Mouse (Mus musculus): ENCODE measurements around the gene Eif2s3x. TPM values are rescaled to one million over a fixed set of nuclear protein-coding genes. Genes with fewer than 3 reads are reported as not detected.
"Not testable (repeated sequence)": the region's sequence is repeated elsewhere in the genome, so short reads cannot be mapped to it uniquely, and the experiment has no call there.

The Eif2s3x gene
- polyA plus RNA-seq, 1 experiment from 2014 or later = 122 TPM

DNA sequence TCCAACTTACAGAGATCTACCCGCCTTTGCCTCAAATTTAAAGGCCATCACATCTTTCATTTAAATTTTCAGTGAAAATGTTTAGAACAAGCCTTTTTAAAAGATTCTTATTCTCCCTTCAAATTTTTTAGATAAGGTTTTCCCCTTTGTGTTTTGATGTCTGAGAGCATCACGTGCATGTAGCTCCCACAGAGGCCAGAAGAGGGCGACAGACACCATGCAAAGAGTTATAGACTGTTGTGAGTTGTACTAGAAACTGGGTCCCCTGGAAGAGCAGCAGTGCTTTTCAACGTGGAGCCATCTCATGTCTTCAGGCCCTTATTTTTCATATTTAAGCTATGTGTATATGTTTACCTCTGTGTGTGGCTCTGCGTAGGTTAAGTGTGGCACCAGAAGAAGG lies 14.9 kb downstream of the Eif2s3x start:
- Histone ChIP-seq H3K9me3 (ENCODE audit: control insufficient read depth, low read length) (no peaks in the 10 kb centered on the region), H3K4me3 (ENCODE audit: low read depth, low read length) (no peak overlapping the region), H3K36me3 (ENCODE audit: control insufficient read depth, insufficient read depth, low read length) (peaks cover 38% of the 10 kb centered on the region), H3K27me3 (ENCODE audit: control insufficient read depth, insufficient read depth, low read length) (no peaks in the 10 kb centered on the region), H3K4me1 (ENCODE audit: control insufficient read depth, insufficient read depth, low read length) (no peaks in the 10 kb centered on the region), H3K4me2 (ENCODE audit: low read depth, low read length) (no peak overlapping the region), H3K27ac (ENCODE audit: low read depth, low read length) (no peak overlapping the region), H3K9ac (replicated peaks; ENCODE audit: low read depth, low read length) (no peak overlapping the region)
- ATAC-seq (ENCODE audit: low read depth) = no peak
- WGBS = 86% methylated on average over 5 of the region's 5 CpGs

DNA sequence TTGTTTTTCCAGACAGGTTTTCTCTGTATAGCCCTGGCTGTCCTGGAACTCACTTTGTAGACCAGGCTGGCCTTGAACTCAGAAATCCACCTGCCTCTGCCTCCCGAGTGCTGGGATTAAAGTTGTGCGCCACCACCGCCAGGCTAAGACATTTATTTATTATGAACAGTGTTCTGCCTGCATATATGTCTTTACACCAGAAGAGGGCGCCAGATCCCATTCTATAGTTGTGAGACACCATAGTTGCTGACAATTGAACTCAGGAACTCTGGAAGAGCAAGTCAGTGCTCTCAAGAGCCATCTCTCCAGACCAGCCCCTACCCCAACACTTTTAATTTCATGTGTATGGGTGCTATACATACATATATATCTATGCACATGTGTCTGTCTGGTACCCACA lies 18.8 kb downstream of the Eif2s3x start:
- not testable (repeated sequence) for H3K4me1 ChIP-seq (ENCODE audit: control insufficient read depth, insufficient read depth, low read length); H3K27ac ChIP-seq (ENCODE audit: low read depth, low read length); ATAC-seq (ENCODE audit: low read depth); H3K9ac ChIP-seq (replicated peaks; ENCODE audit: low read depth, low read length); H3K27me3 ChIP-seq (ENCODE audit: control insufficient read depth, insufficient read depth, low read length); H3K4me2 ChIP-seq (ENCODE audit: low read depth, low read length); H3K4me3 ChIP-seq (ENCODE audit: low read depth, low read length); H3K9me3 ChIP-seq (ENCODE audit: control insufficient read depth, low read length)
- 68% methylated on average over 4 of the region's 4 CpGs for WGBS
- peaks cover 25% of the 10 kb centered on the region for H3K36me3 ChIP-seq (ENCODE audit: control insufficient read depth, insufficient read depth, low read length)

DNA sequence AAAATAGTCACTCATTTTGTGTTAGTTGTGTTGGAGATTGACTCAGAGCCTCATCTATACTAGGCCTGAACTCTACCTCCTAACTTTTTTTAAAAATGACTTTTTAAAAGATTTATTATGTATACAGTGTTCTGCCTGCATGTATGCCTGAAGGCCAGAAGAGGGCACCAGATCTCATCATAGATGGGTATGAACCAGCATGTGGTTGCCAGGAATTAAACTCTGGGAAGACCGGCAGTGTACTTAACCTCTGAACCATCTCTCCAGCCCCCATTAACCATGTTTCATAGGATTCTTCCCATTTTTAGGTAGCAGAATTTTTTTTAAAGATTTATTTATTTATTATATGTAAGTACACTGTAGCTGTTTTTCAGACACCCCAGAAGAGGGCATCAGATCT lies 27.5 kb downstream of the Eif2s3x start:
- Histone ChIP-seq H3K4me2 (ENCODE audit: low read depth, low read length) (no peak overlapping the region), H3K27me3 (ENCODE audit: control insufficient read depth, insufficient read depth, low read length) (0 out of 2 replicates have a peak, but pooled peaks cover 2% of the 10 kb centered on the region), H3K9me3 (ENCODE audit: control insufficient read depth, low read length) (no peaks in the 10 kb centered on the region), H3K27ac (ENCODE audit: low read depth, low read length) (no peak overlapping the region), H3K9ac (replicated peaks; ENCODE audit: low read depth, low read length) (no peak overlapping the region), H3K4me1 (ENCODE audit: control insufficient read depth, insufficient read depth, low read length) (no peaks in the 10 kb centered on the region), H3K36me3 (ENCODE audit: control insufficient read depth, insufficient read depth, low read length) (no peaks in the 10 kb centered on the region), H3K4me3 (ENCODE audit: low read depth, low read length) (no peak overlapping the region)
- WGBS = 65% methylated on average over 1 of the region's 1 CpGs
- no peak for ATAC-seq (ENCODE audit: low read depth)

DNA sequence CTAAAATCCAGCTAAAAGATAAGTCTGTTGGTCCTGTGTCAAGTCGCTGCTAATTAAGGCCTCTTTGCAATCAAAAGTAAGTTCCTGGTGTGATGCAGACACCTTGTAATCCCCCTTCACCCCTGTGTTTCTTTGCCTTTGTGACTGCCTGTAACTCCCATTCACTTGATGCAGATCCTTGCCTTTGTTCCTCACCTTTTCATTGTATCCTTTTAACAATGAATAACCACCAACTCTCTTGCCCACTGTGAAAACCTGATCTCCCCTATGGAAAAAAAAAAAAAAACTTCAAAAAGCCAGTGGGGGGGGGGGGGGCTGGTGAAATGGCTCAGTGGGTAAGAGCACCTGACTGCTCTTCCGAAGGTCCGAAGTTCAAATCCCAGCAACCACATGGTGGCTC lies 28.8 kb downstream of the Eif2s3x start:
- H3K27me3 ChIP-seq (ENCODE audit: control insufficient read depth, insufficient read depth, low read length) = 0 out of 2 replicates have a peak, but pooled peaks cover 2% of the 10 kb centered on the region
- H3K9ac ChIP-seq (replicated peaks; ENCODE audit: low read depth, low read length) = no peak overlapping the region
- H3K4me3 ChIP-seq (ENCODE audit: low read depth, low read length) = no peak overlapping the region
- no peak for ATAC-seq (ENCODE audit: low read depth)
- WGBS = 56% methylated on average over 3 of the region's 3 CpGs
- no peaks in the 10 kb centered on the region for H3K4me1 ChIP-seq (ENCODE audit: control insufficient read depth, insufficient read depth, low read length)
- H3K9me3 ChIP-seq (ENCODE audit: control insufficient read depth, low read length) = no peaks in the 10 kb centered on the region
- no peak overlapping the region for H3K4me2 ChIP-seq (ENCODE audit: low read depth, low read length)
- no peak overlapping the region for H3K27ac ChIP-seq (ENCODE audit: low read depth, low read length)
- H3K36me3 ChIP-seq (ENCODE audit: control insufficient read depth, insufficient read depth, low read length) = no peaks in the 10 kb centered on the region

DNA sequence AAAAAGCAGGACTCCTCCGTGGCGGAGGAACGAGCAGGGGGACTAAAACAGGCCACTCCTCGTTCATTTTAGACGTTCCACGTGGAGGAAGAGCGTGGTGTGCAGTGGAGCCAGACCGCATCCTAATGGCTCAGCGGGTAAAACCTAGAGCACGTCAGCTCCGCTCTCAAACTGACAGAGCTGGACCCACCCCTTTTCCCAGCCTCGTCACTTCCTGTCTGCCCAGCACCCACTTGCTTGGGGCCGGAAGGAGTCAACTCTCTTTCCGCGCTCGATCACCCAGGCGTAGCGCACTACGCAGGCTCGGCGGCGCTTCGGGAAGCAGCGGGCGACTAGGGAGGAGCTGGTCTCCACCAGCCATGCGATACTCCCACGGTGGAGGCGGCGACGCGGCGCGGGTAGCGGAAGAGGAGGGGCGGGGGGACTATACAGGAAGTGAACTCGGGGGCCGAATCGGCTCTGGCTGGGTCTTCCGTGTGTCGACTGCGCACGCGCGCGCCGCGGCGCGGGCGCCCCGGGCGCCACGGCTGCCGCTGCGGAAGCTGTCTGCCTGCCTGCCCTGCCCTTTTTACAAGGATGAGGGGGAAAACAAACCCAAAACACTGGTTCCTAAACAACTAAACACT lies 34.8 kb downstream of the Eif2s3x start:
- ATAC-seq (ENCODE audit: low read depth) = peak; percentile 100
- peak overlapping the region; percentile 45 for H3K4me2 ChIP-seq (ENCODE audit: low read depth, low read length)
- 0 out of 2 replicates have a peak, but pooled peaks cover 3% of the 10 kb centered on the region for H3K27me3 ChIP-seq (ENCODE audit: control insufficient read depth, insufficient read depth, low read length)
- H3K4me3 ChIP-seq (ENCODE audit: low read depth, low read length) = peak overlapping the region; percentile 41
- H3K27ac ChIP-seq (ENCODE audit: low read depth, low read length) = peak overlapping the region; percentile 95
- no peaks in the 10 kb centered on the region for H3K9me3 ChIP-seq (ENCODE audit: control insufficient read depth, low read length)
- under 1% methylated on average over 38 of the region's 55 CpGs for WGBS
- H3K36me3 ChIP-seq (ENCODE audit: control insufficient read depth, insufficient read depth, low read length) = no peaks in the 10 kb centered on the region
- no peaks in the 10 kb centered on the region for H3K4me1 ChIP-seq (ENCODE audit: control insufficient read depth, insufficient read depth, low read length)
- peak overlapping the region; percentile 47 for H3K9ac ChIP-seq (replicated peaks; ENCODE audit: low read depth, low read length)

DNA sequence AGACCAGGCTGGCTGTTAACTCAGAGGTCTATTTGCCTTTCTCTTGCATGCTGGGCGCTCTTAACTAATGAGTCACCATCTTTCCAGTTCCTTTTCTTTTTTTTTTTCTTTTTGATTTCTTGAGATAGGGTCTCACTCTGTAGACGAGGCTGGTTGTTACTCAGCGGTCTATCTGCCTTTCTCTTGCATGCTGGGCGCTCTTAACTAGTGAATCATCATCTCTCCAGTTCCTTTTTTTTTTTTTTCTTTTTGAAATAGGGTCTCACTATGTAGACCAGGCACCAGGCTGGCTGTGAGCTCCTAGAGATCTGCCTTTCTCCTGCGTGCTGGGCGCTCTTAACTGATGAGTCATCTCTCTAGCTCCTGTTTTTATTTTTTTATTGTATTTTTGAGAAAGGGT lies 43.3 kb downstream of the Eif2s3x start:
- WGBS = 87% methylated on average over 6 of the region's 6 CpGs

DNA sequence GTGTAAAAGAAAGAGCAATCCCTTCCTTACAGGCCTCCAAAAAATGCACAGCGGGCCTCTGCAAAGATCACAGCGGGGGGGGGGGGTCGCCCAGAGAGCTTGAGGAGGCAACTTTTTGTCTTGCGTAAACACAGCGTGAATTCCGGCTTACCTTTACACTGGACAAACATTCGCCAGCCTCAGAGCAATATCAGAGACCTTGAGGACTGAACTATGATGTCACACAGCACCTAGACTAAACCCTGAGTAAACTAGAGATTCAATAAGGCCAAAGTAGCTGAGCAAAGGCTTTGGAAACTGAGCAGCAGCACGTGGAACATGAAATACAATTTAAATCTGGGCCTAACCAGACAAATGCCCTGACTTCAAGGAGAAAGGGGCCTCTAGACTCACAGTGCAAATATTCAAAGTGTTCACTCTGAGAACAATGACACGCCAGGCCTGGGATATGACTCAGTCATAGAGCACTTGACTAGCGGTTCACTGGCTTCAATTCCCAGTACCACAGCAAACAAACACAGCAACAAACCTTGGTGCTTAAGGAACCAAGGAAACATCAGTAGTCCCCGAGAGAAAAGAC lies 60.3 kb downstream of the Eif2s3x start:
- H3K4me2 ChIP-seq (ENCODE audit: low read depth, low read length) = no peak overlapping the region
- no peak overlapping the region for H3K4me3 ChIP-seq (ENCODE audit: low read depth, low read length)
- WGBS = 26% methylated on average over 11 of the region's 11 CpGs
- ATAC-seq (ENCODE audit: low read depth) = no peak
- H3K9me3 ChIP-seq (ENCODE audit: control insufficient read depth, low read length) = no peaks in the 10 kb centered on the region
- no peak overlapping the region for H3K27ac ChIP-seq (ENCODE audit: low read depth, low read length)
- H3K9ac ChIP-seq (replicated peaks; ENCODE audit: low read depth, low read length) = no peak overlapping the region
- no peaks in the 10 kb centered on the region for H3K36me3 ChIP-seq (ENCODE audit: control insufficient read depth, insufficient read depth, low read length)
- H3K27me3 ChIP-seq (ENCODE audit: control insufficient read depth, insufficient read depth, low read length) = peaks cover 4% of the 10 kb centered on the region; the same call in 1 of the 2 replicates
- no peaks in the 10 kb centered on the region for H3K4me1 ChIP-seq (ENCODE audit: control insufficient read depth, insufficient read depth, low read length)

More for the DNA sequence above, 43.3 kb downstream of the Eif2s3x start:
- Histone ChIP-seq H3K27me3 (ENCODE audit: control insufficient read depth, insufficient read depth, low read length) (0 out of 2 replicates have a peak, but pooled peaks cover 5% of the 10 kb centered on the region), H3K4me2 (ENCODE audit: low read depth, low read length) (no peak overlapping the region), H3K27ac (ENCODE audit: low read depth, low read length) (no peak overlapping the region), H3K4me3 (ENCODE audit: low read depth, low read length) (no peak overlapping the region), H3K9me3 (ENCODE audit: control insufficient read depth, low read length) (no peaks in the 10 kb centered on the region), H3K4me1 (ENCODE audit: control insufficient read depth, insufficient read depth, low read length) (no peaks in the 10 kb centered on the region), H3K9ac (replicated peaks; ENCODE audit: low read depth, low read length) (no peak overlapping the region), H3K36me3 (ENCODE audit: control insufficient read depth, insufficient read depth, low read length) (no peaks in the 10 kb centered on the region)
- ATAC-seq (ENCODE audit: low read depth) = no peak

DNA sequence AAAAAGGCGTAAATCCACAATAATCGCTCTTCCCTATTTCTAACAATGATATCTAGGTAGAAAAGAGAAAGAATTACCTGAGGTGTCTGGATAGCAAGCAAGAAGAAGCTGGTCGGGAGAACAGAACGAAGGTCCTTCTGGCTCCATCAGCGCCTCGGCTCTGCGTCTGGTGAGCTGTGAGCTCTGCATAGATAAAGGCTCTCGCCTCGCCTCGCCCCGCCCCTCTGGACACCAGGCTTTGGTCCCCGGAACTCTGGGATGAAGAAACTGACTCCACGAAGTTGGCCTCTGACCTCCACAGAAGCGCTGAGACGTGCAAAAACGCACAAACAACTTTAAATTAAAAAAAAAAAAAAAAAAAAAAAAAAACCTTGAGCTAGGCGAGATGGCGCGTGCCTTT lies 62.2 kb downstream of the Eif2s3x start:
- Histone ChIP-seq H3K27me3 (ENCODE audit: control insufficient read depth, insufficient read depth, low read length) (peaks cover 9% of the 10 kb centered on the region; the same call in 1 of the 2 replicates), H3K36me3 (ENCODE audit: control insufficient read depth, insufficient read depth, low read length) (no peaks in the 10 kb centered on the region), H3K4me1 (ENCODE audit: control insufficient read depth, insufficient read depth, low read length) (no peaks in the 10 kb centered on the region), H3K4me2 (ENCODE audit: low read depth, low read length) (no peak overlapping the region), H3K4me3 (ENCODE audit: low read depth, low read length) (no peak overlapping the region), H3K27ac (ENCODE audit: low read depth, low read length) (no peak overlapping the region), H3K9me3 (ENCODE audit: control insufficient read depth, low read length) (no peaks in the 10 kb centered on the region), H3K9ac (replicated peaks; ENCODE audit: low read depth, low read length) (no peak overlapping the region)
- ATAC-seq (ENCODE audit: low read depth) = no peak
- WGBS = 84% methylated on average over 19 of the region's 19 CpGs

DNA sequence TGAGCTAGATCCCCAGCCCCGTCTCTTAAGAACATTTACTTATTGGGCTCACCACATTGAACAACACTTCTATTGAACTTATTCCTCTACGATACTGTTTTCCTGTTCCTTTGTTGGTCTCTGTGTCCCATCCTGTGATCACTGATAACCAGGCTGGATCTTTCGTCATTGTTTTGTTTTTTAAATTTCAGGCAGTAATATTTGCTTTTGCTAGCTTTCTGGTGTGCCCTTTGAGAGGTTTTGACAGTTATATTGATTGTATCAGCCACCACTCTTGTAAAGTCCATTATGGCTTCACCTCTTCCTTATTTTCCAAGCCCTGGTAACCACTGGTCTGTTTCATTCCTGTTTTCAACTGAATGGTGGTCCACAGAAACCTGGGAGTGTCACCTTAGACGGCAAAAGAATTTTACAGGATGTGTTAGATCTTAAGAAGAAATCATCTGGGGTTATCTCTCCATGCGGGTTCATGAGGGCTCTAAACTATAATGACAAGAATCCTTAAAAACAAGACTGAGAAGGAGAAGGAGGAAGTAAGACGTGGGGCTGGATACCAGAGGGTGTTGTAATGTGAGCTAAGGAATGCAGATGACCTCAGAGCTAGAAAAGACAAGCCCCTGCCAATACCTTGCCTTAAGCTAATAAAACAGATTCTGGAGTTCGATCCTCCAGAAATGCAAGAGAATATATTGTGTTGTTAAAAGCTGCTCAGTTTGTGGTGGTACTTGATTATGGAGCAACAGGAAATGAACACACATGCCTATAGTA lies 70.5 kb downstream of the Eif2s3x start:
- peaks cover 7% of the 10 kb centered on the region; the same call in 1 of the 2 replicates for H3K27me3 ChIP-seq (ENCODE audit: control insufficient read depth, insufficient read depth, low read length)
- no peak overlapping the region for H3K9ac ChIP-seq (replicated peaks; ENCODE audit: low read depth, low read length)
- H3K4me1 ChIP-seq (ENCODE audit: control insufficient read depth, insufficient read depth, low read length) = no peaks in the 10 kb centered on the region
- no peak overlapping the region for H3K4me2 ChIP-seq (ENCODE audit: low read depth, low read length)
- no peaks in the 10 kb centered on the region for H3K36me3 ChIP-seq (ENCODE audit: control insufficient read depth, insufficient read depth, low read length)
- 77% methylated on average over 7 of the region's 7 CpGs for WGBS
- H3K9me3 ChIP-seq (ENCODE audit: control insufficient read depth, low read length) = no peaks in the 10 kb centered on the region
- H3K27ac ChIP-seq (ENCODE audit: low read depth, low read length) = no peak overlapping the region
- ATAC-seq (ENCODE audit: low read depth) = no peak
- no peak overlapping the region for H3K4me3 ChIP-seq (ENCODE audit: low read depth, low read length)

Data from neural tube, embryonic 14.5 days (tissue).